Mouse (Mus musculus) intestine, embryonic 14.5 days (tissue): ENCODE measurements around the gene Hacl1. TPM values are rescaled to one million over a fixed set of nuclear protein-coding genes. Genes with fewer than 3 reads are reported as not detected.

Experiments used
- ATAC-seq: fragments of 200-750 bp; cut with Nextera tagmentation; replicated peaks from 2 replicates; pipeline ENCODE4 v1.8.0; 2017; ENCODE audit warnings: low read depth, moderate number of reproducible peaks, moderate TSS enrichment, moderate library complexity; ENCODE audit not compliant: low FRiP score, low TSS enrichment
- DNase-seq: peaks from one replicate; pipeline ENCODE4 v3.0.0-alpha.2; 2018; ENCODE audit warnings: low spot score
- H3K27ac ChIP-seq: fragments of 300-500 bp; sonication (generic); 2 replicates; pipeline ENCODE4 v1.5.1; 2014; ENCODE audit warnings: low read depth, mild to moderate bottlenecking, control low read depth
- H3K27me3 ChIP-seq: fragments of 300-500 bp; sonication (generic); replicated peaks from 2 replicates; pipeline ENCODE4 v1.6.1; 2014; ENCODE audit warnings: low read length, control low read depth; ENCODE audit not compliant: control insufficient read depth, insufficient read depth
- H3K36me3 ChIP-seq: fragments of 300-500 bp; sonication (generic); 2 replicates; pipeline ENCODE4 v1.6.1; 2014; ENCODE audit warnings: low read length, control low read depth; ENCODE audit not compliant: control insufficient read depth, insufficient read depth
- H3K4me1 ChIP-seq: fragments of 300-500 bp; sonication (generic); replicated peaks from 2 replicates; pipeline ENCODE4 v1.6.1; 2014; ENCODE audit warnings: low read length, control low read depth, mixed read lengths; ENCODE audit not compliant: control insufficient read depth, insufficient read depth
- H3K4me2 ChIP-seq: fragments of 300-500 bp; sonication (generic); 2 replicates; pipeline ENCODE4 v1.6.1; 2014; ENCODE audit warnings: low read length
- H3K4me3 ChIP-seq: fragments of 300-500 bp; sonication (generic); 2 replicates; pipeline ENCODE4 v1.5.1; 2014; ENCODE audit warnings: low read depth, low read length, control low read depth, mixed read lengths
- H3K9ac ChIP-seq: fragments of 300-500 bp; sonication (generic); 2 replicates; pipeline ENCODE4 v1.6.1; 2014; ENCODE audit warnings: mild to moderate bottlenecking, low read length
- H3K9me3 ChIP-seq: fragments of 300-500 bp; sonication (generic); 2 replicates; pipeline ENCODE4 v1.6.1; 2016; ENCODE audit warnings: low read length, control low read depth; ENCODE audit not compliant: control insufficient read depth
- WGBS: fragments of 180-500 bp; shearing (Covaris S2); extraction: QIAGEN DNeasy Blood & Tissue Kit; methylation state at CpG from one replicate; pipeline ENCODE4 v1.1.7; 2014; 5-methylcytosine and 5-hydroxymethylcytosine counted together
- polyA plus RNA-seq: library from polyadenylated mRNA; unstranded; fragments of >200 nt; fragmentation: Nextera tagmentation; extraction: Ambion mirVana; gene quantifications from 2 replicates; pipeline ENCODE4 v1.2.1, GENCODE M21; 2014

The Hacl1 gene
- polyA plus RNA-seq, 1 experiment from 2014 or later = 10.4 TPM

GRCm38 (mm10) chr14:31671635-31672320, 30.7 kb upstream of the Hacl1 start:
- no peaks in the 10 kb centered on the region for H3K9me3 ChIP-seq
- ATAC-seq = no peak
- H3K27ac ChIP-seq = no peak overlapping the region
- H3K36me3 ChIP-seq = peaks cover 8% of the 10 kb centered on the region
- H3K4me3 ChIP-seq = no peak overlapping the region
- H3K4me2 ChIP-seq = no peak overlapping the region
- H3K27me3 ChIP-seq = no peaks in the 10 kb centered on the region
- H3K4me1 ChIP-seq = peaks cover 12% of the 10 kb centered on the region
- DNase-seq = peak; percentile 49
- H3K9ac ChIP-seq = no peak overlapping the region
- 62% methylated on average over 10 of the region's 10 CpGs for WGBS

- ATAC-seq = no peak
Observed at GRCm38 (mm10) chr14:31669642-31670490, 28.8 kb upstream of the Hacl1 start.

GRCm38 (mm10) chr14:31669161-31669611, 28.1 kb upstream of the Hacl1 start:
- H3K27me3 ChIP-seq = no peaks in the 10 kb centered on the region
- H3K4me1 ChIP-seq = peaks cover 29% of the 10 kb centered on the region
- ATAC-seq = no peak
- 60% methylated on average over 13 of the region's 13 CpGs for WGBS
- no peaks in the 10 kb centered on the region for H3K9me3 ChIP-seq
- peak; percentile 56 for DNase-seq
- H3K27ac ChIP-seq = peak overlapping the region; percentile 72; the same call in 1 of the 2 replicates
- peaks cover 10% of the 10 kb centered on the region for H3K36me3 ChIP-seq
- no peak overlapping the region for H3K9ac ChIP-seq
- no peak overlapping the region for H3K4me3 ChIP-seq
- no peak overlapping the region for H3K4me2 ChIP-seq

More at GRCm38 (mm10) chr14:31669642-31670490, 28.8 kb upstream of the Hacl1 start:
- Histone ChIP-seq H3K9ac (no peak overlapping the region), H3K27ac (peak overlapping the region; percentile 72), H3K4me3 (no peak overlapping the region), H3K4me1 (peaks cover 22% of the 10 kb centered on the region), H3K9me3 (no peaks in the 10 kb centered on the region), H3K4me2 (no peak overlapping the region), H3K36me3 (peaks cover 10% of the 10 kb centered on the region), H3K27me3 (no peaks in the 10 kb centered on the region)
- no peak for DNase-seq
- WGBS = 77% methylated on average over 15 of the region's 15 CpGs

- no peak overlapping the region for H3K4me3 ChIP-seq
- 85% methylated on average over 13 of the region's 13 CpGs for WGBS
- no peaks in the 10 kb centered on the region for H3K9me3 ChIP-seq
- DNase-seq (peak; percentile 49), ATAC-seq (no peak)
- H3K4me1 ChIP-seq = peaks cover 37% of the 10 kb centered on the region
- no peaks in the 10 kb centered on the region for H3K27me3 ChIP-seq
- H3K36me3 ChIP-seq = peaks cover 10% of the 10 kb centered on the region
- no peak overlapping the region for H3K9ac ChIP-seq
- no peak overlapping the region for H3K4me2 ChIP-seq
- H3K27ac ChIP-seq = 0 out of 2 replicates have a peak overlapping the region, but pooled peaks have one; percentile 8
Observed at GRCm38 (mm10) chr14:31668326-31668725, 27.2 kb upstream of the Hacl1 start.

DNA sequence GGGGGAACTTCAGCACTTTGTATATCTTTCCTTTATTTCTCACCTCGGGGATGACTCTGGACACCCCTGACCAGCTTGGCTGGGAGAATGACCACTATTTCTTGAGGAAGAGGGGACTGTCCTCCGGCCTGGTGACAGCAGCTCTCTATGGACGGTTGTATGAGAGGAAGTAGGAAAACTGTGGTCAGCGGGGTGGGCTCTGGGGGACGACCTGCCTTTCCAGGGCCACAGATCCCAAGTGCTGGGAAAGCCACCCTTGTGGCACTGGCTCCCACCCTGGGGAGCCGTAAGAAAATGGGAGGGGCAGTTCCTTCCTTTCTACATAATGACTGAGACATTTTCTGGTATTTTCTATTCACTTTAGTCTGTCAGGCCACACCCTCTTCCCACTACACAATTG, 26.7 kb upstream of the Hacl1 start:
- H3K4me2 ChIP-seq = no peak overlapping the region
- WGBS = 82% methylated on average over 6 of the region's 6 CpGs
- H3K9ac ChIP-seq = no peak overlapping the region
- H3K9me3 ChIP-seq = no peaks in the 10 kb centered on the region
- ATAC-seq (no peak), DNase-seq (peak; percentile 33)
- peaks cover 43% of the 10 kb centered on the region for H3K4me1 ChIP-seq
- no peak overlapping the region for H3K27ac ChIP-seq
- H3K27me3 ChIP-seq = no peaks in the 10 kb centered on the region
- H3K4me3 ChIP-seq = no peak overlapping the region
- H3K36me3 ChIP-seq = peaks cover 10% of the 10 kb centered on the region

DNA sequence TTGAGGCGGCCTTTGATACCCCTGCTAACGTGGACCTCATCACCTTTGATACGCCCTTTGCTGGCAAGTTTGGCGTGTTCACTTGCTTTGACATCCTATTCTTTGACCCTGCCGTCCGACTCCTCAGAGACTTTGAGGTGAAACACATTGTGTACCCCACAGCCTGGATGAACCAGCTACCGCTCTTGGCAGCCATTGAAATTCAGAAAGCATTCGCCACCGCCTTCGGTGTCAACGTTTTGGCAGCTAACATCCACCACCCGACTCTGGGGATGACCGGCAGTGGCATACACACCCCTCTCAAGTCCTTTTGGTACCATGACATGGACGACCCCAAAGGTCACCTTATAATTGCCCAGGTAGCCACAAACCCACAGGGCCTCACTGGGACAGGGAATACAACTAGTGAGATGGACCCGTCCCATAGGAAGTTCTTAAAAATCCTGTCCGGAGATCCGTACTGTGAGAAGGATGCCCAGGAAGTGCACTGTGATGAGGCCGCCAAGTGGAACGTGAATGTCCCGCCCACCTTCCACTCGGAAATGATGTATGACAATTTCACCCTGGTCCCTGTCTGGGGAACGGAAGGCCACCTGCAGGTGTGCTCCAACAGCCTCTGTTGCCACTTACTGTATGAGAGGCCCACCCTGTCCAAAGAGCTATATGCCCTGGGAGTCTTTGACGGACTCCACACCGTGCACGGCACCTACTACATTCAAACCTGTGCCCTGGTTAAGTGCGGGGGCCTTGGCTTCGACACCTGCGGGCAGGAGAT, 26.0 kb upstream of the Hacl1 start:
- Histone ChIP-seq H3K4me1 (peaks cover 49% of the 10 kb centered on the region), H3K27ac (no peak overlapping the region), H3K4me3 (no peak overlapping the region), H3K27me3 (no peaks in the 10 kb centered on the region), H3K4me2 (no peak overlapping the region), H3K36me3 (peaks cover 10% of the 10 kb centered on the region), H3K9ac (no peak overlapping the region), H3K9me3 (no peaks in the 10 kb centered on the region)
- peak; percentile 45 for DNase-seq
- whole genome bisulfite sequencing = 95% methylated on average over 28 of the region's 28 CpGs
- ATAC-seq = no peak

DNA sequence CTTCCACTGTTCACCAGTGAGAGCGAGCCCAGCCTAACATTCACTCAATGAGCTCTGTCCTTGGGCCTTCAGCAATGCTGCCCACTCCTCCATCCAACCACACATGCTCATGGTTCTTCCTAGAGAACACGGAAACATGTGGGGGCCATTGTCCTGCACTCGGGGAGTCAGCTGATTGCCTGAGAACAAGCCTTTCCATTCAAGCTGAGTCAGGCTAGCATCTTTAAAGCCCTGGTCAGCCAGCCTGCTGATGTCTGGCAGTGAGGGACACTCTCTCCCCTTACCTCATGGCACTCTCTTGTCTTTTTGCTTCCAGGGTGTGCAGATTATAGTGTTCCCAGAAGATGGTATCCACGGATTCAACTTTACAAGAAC, 24.5 kb upstream of the Hacl1 start:
- Histone ChIP-seq H3K4me2 (no peak overlapping the region), H3K4me1 (peaks cover 56% of the 10 kb centered on the region), H3K9ac (no peak overlapping the region), H3K27ac (peak overlapping the region; percentile 99), H3K36me3 (peaks cover 10% of the 10 kb centered on the region), H3K27me3 (no peaks in the 10 kb centered on the region), H3K4me3 (no peak overlapping the region), H3K9me3 (no peaks in the 10 kb centered on the region)
- DNase-seq (peak; percentile 51), ATAC-seq (no peak)
- 46% methylated on average over 4 of the region's 4 CpGs for WGBS

GRCm38 (mm10) chr14:31664903-31665565, 23.9 kb upstream of the Hacl1 start:
- Histone ChIP-seq H3K9me3 (no peaks in the 10 kb centered on the region), H3K4me3 (no peak overlapping the region), H3K36me3 (peaks cover 10% of the 10 kb centered on the region), H3K4me1 (peaks cover 61% of the 10 kb centered on the region), H3K27ac (peak overlapping the region; percentile 99), H3K27me3 (no peaks in the 10 kb centered on the region), H3K4me2 (no peak overlapping the region), H3K9ac (no peak overlapping the region)
- WGBS = 39% methylated on average over 12 of the region's 12 CpGs
- DNase-seq (peak; percentile 59), ATAC-seq (no peak)
